Mouse (Mus musculus) cerebellum, adult (tissue): ENCODE measurements around the gene Dirc2.

Experiments
- ATAC-seq: cut with Nextera tagmentation; 2 replicates; pipeline ENCODE4 v1.9.2; 2017; ENCODE audit warnings: mild to moderate bottlenecking, moderate library complexity, mixed read lengths; ENCODE audit not compliant: insufficient number of reproducible peaks, low FRiP score, low TSS enrichment

Dirc2 gene

DNA sequence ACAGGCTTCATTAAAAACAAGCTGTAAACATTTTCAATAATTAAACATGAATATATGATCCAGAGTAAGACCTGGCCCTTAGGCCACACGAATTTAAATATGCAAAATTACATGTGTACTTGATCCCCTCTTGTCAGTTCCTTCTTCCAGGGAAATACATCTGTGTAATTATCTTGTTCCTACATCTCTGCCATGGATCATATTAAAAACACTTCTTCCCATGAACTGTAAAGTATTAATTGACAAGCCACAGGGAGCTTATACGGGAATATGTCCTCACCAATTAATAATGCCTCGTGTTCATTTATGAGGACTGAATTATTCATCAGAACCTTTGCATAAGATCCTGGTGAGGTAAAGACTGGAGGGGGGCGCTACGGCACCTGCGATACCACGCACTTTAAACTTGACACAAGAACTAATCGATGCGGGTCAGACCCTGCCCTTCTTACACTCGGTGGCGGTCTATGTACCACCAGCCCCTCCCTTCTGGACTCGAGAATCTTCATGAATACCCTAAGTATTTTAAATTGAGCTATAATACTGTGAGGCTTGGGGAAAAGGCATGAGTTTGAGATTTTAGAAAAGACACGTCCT lies 74.8 kb downstream of the Dirc2 start:
- ATAC-seq: no peak

DNA sequence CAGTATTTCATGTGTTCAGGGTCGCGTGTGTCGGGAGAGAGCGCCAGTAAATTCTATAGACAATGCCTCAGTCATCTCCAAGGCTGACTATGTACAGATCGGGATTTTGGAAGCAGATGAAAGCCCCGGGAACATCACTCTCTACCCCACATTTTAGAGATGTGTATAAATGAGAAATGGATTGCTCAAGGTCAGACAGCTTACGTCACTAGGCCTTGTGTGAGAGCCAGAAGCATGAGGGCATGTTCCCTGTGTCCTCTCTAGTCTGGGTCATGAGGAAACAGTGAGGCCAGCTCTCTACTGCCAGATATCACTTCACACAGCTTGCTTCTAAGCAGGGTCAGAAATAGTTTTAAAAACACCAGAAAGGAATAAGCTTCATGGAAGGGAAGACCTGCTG lies 77.5 kb downstream of the Dirc2 start:
- no peak for ATAC-seq

DNA sequence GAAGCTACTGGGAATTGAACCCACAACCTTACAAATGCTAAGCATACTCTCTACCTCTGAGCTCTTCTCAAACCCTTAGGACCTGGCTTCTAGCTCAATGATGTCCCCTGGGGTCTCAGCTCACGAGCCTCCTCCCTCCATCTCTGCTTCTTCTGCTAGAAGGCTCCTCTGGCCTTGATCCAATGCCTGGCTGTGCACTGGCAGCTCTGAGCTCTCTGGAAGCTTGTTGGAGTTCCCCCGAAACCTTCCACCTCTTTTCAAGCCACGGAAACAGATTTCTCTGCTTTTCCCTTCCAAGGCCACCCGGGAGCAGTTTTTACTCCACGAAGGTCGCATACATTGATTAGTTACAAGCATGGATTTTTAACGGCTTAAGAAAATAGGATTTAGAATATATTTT lies 82.7 kb downstream of the Dirc2 start:
- ATAC-seq: no peak

DNA sequence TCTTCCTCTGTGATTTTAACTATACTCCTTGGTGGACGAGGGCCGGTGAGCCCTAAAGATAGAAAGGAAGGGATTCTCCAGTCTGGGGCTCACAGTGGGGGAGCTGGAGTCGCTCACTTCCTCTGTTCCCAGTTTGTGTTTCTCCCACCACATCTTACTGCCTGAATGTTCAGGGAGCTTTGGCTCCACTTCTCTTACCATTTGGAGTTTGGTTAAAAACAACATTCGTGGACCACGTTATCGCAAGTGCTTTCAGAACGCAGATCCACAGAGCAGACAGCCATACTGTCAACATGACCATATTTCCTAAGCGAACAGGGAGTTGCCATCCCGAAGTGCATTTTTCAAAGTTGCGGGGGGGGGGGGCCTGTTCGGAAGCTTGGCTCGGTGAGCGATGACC lies 84.1 kb downstream of the Dirc2 start:
- no peak for ATAC-seq

DNA sequence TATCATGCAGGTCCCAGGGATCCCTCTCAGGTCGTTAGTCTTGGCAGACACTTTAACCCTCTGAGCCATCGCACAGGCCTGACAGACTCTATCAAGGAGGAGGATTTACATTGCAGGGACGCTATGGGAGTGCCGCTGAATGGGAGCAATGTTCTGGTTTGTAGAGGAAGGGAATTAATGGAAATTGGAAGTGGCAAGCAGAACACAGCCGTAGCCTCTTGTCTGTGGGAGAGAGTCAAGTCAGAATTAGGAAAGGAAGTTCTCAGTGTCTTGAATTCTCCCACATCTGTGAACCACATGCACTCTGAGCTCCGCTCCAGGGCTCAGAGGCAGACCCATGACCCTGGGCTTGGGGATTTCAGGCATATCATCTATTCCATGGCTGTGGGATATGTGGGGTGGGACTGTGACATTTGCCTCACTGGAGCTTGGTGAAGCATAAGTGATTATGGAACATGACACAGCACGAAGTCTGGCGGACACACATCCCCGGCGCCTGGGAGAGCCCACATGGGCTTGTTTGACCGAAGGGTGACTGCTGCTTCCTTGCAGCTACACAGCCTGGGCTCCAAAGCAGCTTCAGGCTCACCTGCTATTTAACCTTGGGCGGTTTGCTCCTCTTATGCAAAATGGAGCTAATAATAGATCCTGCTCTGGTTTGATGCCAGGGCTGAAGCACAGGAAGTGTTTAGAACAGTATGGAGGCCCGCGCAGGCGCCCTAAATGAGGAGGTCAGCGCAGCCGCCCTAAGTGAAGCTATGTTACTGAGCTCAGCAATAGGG lies 87.6 kb downstream of the Dirc2 start:
- peak; percentile 76 for ATAC-seq

- ATAC-seq: no peak
Measured at GRCm38 (mm10) chr16:35678476-35678875, 90.7 kb downstream of the Dirc2 start.

GRCm38 (mm10) chr16:35677511-35678113 lies 91.5 kb downstream of the Dirc2 start:
- no peak for ATAC-seq

GRCm38 (mm10) chr16:35664847-35665246 lies 104.3 kb downstream of the Dirc2 start:
- no peak for ATAC-seq

DNA sequence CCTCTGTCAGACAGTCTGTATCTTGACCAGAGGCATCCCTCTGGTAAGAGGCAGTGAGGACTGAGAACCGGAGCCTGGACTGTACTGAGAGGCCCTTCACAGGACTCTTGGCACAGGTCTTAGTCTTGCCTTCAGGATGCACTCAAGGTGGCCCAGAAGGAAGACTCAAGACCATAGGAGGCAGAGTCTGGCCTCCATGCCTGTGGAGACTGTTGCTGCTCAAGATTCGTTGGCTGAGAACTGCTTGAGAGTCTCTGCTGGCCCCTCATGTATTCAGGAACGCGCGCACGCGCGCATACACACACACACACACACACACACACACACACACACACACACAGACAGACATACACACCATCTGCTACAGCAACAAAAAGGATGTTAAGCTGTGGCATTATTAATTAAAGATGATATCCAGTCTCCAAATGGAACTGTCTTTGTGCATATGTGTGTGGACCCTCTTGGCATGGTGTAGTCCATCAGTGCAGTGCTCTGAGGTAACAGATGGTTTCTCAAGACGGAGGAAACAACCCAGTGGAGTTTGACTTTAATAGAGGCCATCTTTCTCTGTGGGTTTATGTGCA lies 105.2 kb downstream of the Dirc2 start:
- ATAC-seq: no peak

GRCm38 (mm10) chr16:35660222-35660621 lies 108.9 kb downstream of the Dirc2 start:
- ATAC-seq: no peak

- no peak for ATAC-seq
Measured at GRCm38 (mm10) chr16:35653951-35654350, 115.2 kb downstream of the Dirc2 start.

DNA sequence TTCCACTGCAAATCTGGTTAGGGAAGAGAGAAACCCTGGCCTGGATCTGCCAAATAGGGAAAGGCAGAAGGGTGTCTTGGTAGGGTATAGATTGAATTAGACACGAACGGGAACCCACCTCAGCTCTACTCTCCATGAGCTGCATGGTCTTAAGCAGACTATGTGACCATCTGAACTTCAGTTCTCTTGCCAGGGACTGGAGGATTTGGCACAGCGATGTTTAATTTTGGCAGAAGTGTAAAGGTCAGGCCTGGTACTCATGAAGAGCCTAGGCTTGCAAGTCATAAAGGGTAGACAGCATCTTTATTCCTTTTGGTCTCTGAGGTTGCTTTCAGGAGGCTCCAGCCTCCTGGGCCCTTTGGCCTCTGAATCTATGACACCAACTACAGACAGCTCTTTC lies 116.5 kb downstream of the Dirc2 start:
- peak; percentile 32 for ATAC-seq

DNA sequence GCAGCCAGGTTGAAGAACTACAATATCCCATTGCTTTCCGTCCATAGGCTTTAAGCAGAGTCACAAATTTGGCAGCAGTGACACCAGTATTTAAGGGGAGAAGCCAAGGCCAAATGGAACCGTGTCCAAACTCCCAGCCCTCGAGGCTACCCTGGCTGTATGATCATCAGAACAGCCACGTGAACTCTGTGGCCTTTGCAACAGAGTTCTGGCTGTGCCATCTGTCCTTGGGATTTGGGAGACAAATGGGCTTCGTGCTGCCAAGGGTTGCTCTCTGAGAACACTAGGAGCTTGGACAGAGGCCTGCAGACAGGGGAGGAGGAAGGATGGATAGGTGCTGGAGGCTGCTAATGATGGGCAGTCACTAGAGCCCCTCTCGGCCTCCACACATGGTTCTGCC lies 117.0 kb downstream of the Dirc2 start:
- ATAC-seq: peak; percentile 92

GRCm38 (mm10) chr16:35648862-35649261 lies 120.3 kb downstream of the Dirc2 start:
- ATAC-seq: no peak
